Mouse (Mus musculus) lung, postnatal 0 days (tissue): Measurements from ENCODE around the gene Tor1b. TPM values are rescaled to one million over a fixed set of nuclear protein-coding genes. Genes with fewer than 3 reads are reported as not detected.

Experiments
- ATAC-seq: fragments of 200-750 bp; cut with Nextera tagmentation; 2 replicates; pipeline ENCODE4 v1.8.0; 2017; ENCODE audit warnings: moderate library complexity
- DNase-seq: peaks from one replicate; pipeline ENCODE4 v3.0.0-alpha.2; 2016; ENCODE audit warnings: low spot score
- H3K27ac ChIP-seq: fragments of 300-500 bp; sonication (generic); 2 replicates; pipeline ENCODE4 v1.5.1; 2014; ENCODE audit warnings: antibody characterized with exemption, mild to moderate bottlenecking, low read length, mixed read lengths
- H3K27me3 ChIP-seq: fragments of 300-500 bp; sonication (generic); replicated peaks from 2 replicates; pipeline ENCODE4 v1.6.1; 2014; ENCODE audit warnings: low read length, mixed read lengths; ENCODE audit not compliant: insufficient read depth
- H3K36me3 ChIP-seq: fragments of 300-500 bp; sonication (generic); 2 replicates; pipeline ENCODE4 v1.6.1; 2014; ENCODE audit warnings: low read length, mixed read lengths; ENCODE audit not compliant: insufficient read depth
- H3K4me1 ChIP-seq: fragments of 300-500 bp; sonication (generic); 2 replicates; pipeline ENCODE4 v1.6.1; 2014; ENCODE audit warnings: antibody characterized with exemption, low read depth, low read length, mixed read lengths; ENCODE audit not compliant: insufficient read depth
- H3K4me2 ChIP-seq: fragments of 300-500 bp; sonication (generic); replicated peaks from 2 replicates; pipeline ENCODE4 v1.6.1; 2014; ENCODE audit warnings: low read depth, mild to moderate bottlenecking, low read length, moderate library complexity, mixed read lengths
- H3K4me3 ChIP-seq: fragments of 300-500 bp; sonication (generic); 2 replicates; pipeline ENCODE4 v1.5.1; 2014; ENCODE audit warnings: low read depth, low read length
- H3K9ac ChIP-seq: fragments of 300-500 bp; sonication (generic); replicated peaks from 2 replicates; pipeline ENCODE4 v1.6.1; 2014; ENCODE audit warnings: low read depth, mild to moderate bottlenecking
- H3K9me3 ChIP-seq: fragments of 300-500 bp; sonication (generic); 2 replicates; pipeline ENCODE4 v1.6.1; 2016; ENCODE audit warnings: low read length, mixed read lengths
- CTCF ChIP-seq: IDR thresholded peaks from 2 replicates; pipeline ENCODE4 v1.5.1; 2016; ENCODE audit warnings: antibody characterized with exemption, mild to moderate bottlenecking
- EP300 ChIP-seq: IDR thresholded peaks from 2 replicates; pipeline ENCODE4 v1.6.1; 2016; ENCODE audit warnings: antibody characterized with exemption, mild to moderate bottlenecking, control low read depth
- WGBS: fragments of 180-500 bp; shearing (Covaris S2); extraction: QIAGEN DNeasy Blood & Tissue Kit; methylation state at CpG from one replicate; pipeline ENCODE4 v1.1.7; 2014; 5-methylcytosine and 5-hydroxymethylcytosine counted together
- polyA plus RNA-seq: library from polyadenylated mRNA; unstranded; fragments of >200 nt; fragmentation: Nextera tagmentation; extraction: Ambion mirVana; gene quantifications from 2 replicates; pipeline ENCODE4 v1.2.1, GENCODE M21; 2015

Gene Tor1b
- polyA plus RNA-seq, 1 experiment from 2014 or later, result 23.3 TPM

- 15% methylated on average over 16 of the region's 16 CpGs for WGBS
- Histone ChIP-seq H3K4me3 (peak overlapping the region; percentile 91), H3K27me3 (no peaks in the 10 kb centered on the region), H3K4me2 (peak overlapping the region; percentile 93), H3K9ac (peak overlapping the region; percentile 91), H3K4me1 (peaks cover 10% of the 10 kb centered on the region; the same call in 1 of the 2 replicates), H3K36me3 (peaks cover 8% of the 10 kb centered on the region; the same call in 1 of the 2 replicates), H3K9me3 (no peaks in the 10 kb centered on the region), H3K27ac (peak overlapping the region; percentile 79; the same call in 1 of the 2 replicates)
- DNase-seq, result peak; percentile 40
- TF ChIP-seq EP300, result no peak
- TF ChIP-seq CTCF, result no peak
- ATAC-seq, result 0 out of 2 replicates have a peak, but pooled peaks have one; percentile 0
Measured at GRCm38 (mm10) chr2:30966826-30967225, 14.1 kb downstream of the Tor1b start.

GRCm38 (mm10) chr2:30967352-30968327 lies 14.9 kb downstream of the Tor1b start, which contains the start of gene Tor1a:
Gene Tor1a, minus strand, starts transcription at chr2:30967933.
- Histone ChIP-seq H3K4me2 (peak within 1 kb of the TSS; percentile 93), H3K9me3 (no peaks in the 10 kb centered on the region), H3K27ac (peak within 1 kb of the TSS; percentile 79), H3K4me3 (peak within 1 kb of the TSS; percentile 91), H3K9ac (peak within 1 kb of the TSS; percentile 91), H3K4me1 (peaks cover 10% of the 10 kb centered on the region; the same call in 1 of the 2 replicates), H3K27me3 (no peaks in the 10 kb centered on the region), H3K36me3 (0 out of 2 replicates have a peak, but pooled peaks cover under 1% of the 10 kb centered on the region)
- DNase-seq, result peak; percentile 93
- 4% methylated on average over 56 of the region's 59 CpGs for WGBS
- TF ChIP-seq EP300 (no peak), CTCF (0 out of 2 replicates have a peak, but pooled peaks have one; percentile 6)
- peak; percentile 96 for ATAC-seq

- Histone ChIP-seq H3K27me3 (no peaks in the 10 kb centered on the region), H3K27ac (peak within 1 kb of the TSS; percentile 47; the same call in 1 of the 2 replicates), H3K36me3 (peaks cover under 1% of the 10 kb centered on the region; the same call in 1 of the 2 replicates), H3K4me2 (peak within 1 kb of the TSS; percentile 89), H3K9ac (peak within 1 kb of the TSS; percentile 56), H3K4me3 (peak within 1 kb of the TSS; percentile 77), H3K4me1 (peaks cover 12% of the 10 kb centered on the region; the same call in 1 of the 2 replicates), H3K9me3 (no peaks in the 10 kb centered on the region)
- ATAC-seq, result peak; percentile 97
- WGBS, result under 1% methylated on average over 63 of the region's 66 CpGs
- DNase-seq, result peak; percentile 100
- TF ChIP-seq CTCF (no peak; the same call in 1 of the 2 replicates), EP300 (no peak)
Measured at GRCm38 (mm10) chr2:30981790-30982513, 29.2 kb downstream of the Tor1b start, which contains the start of the genes BC005624 and Usp20. Gene BC005624, minus strand, starts transcription at chr2:30982201. Gene Usp20, plus strand, starts transcription at chr2:30982279.

GRCm38 (mm10) chr2:30983024-30983423 lies 30.3 kb downstream of the Tor1b start:
- WGBS, result 33% methylated on average over 7 of the region's 7 CpGs
- ATAC-seq, result no peak
- peak overlapping the region; percentile 77; the same call in 1 of the 2 replicates for H3K4me3 ChIP-seq
- no peak overlapping the region; the same call in 1 of the 2 replicates for H3K9ac ChIP-seq
- H3K4me1 ChIP-seq, result peaks cover 12% of the 10 kb centered on the region; the same call in 1 of the 2 replicates
- no peaks in the 10 kb centered on the region for H3K9me3 ChIP-seq
- H3K27ac ChIP-seq, result no peak overlapping the region
- TF ChIP-seq EP300 (no peak), CTCF (no peak)
- peak; percentile 16 for DNase-seq
- H3K27me3 ChIP-seq, result no peaks in the 10 kb centered on the region
- H3K36me3 ChIP-seq, result no peaks in the 10 kb centered on the region
- peak overlapping the region; percentile 89 for H3K4me2 ChIP-seq

- H3K27me3 ChIP-seq, result no peaks in the 10 kb centered on the region
- H3K4me2 ChIP-seq, result 0 out of 2 replicates have a peak overlapping the region, but pooled peaks have one; percentile 25
- ATAC-seq (peak; percentile 15), DNase-seq (peak; percentile 93)
- H3K27ac ChIP-seq, result no peak overlapping the region; the same call in 1 of the 2 replicates
- H3K9me3 ChIP-seq, result no peaks in the 10 kb centered on the region
- TF ChIP-seq EP300 (no peak), CTCF (no peak)
- 31% methylated on average over 17 of the region's 17 CpGs for WGBS
- H3K4me3 ChIP-seq, result no peak overlapping the region
- no peak overlapping the region for H3K9ac ChIP-seq
- no peaks in the 10 kb centered on the region for H3K36me3 ChIP-seq
- H3K4me1 ChIP-seq, result peaks cover 12% of the 10 kb centered on the region; the same call in 1 of the 2 replicates
Measured at GRCm38 (mm10) chr2:30985111-30986020, 32.6 kb downstream of the Tor1b start.
